Mouse (Mus musculus) gastrocnemius, adult 18-20 months (tissue): ENCODE measurements around the gene Olfr742. TPM values are rescaled to one million over a fixed set of nuclear protein-coding genes. Genes with fewer than 3 reads are reported as not detected.

Source experiments
- DNase-seq: peaks from one replicate; pipeline ENCODE4 v3.0.0; 2021; ENCODE audit warnings: low spot score
- long read RNA-seq, 2 experiments: library from polyadenylated mRNA; stranded (forward); transcript quantifications; one replicate each; pipeline ENCODE4 v2.0.0; 2021
- total RNA-seq, 2 experiments: library from RNA; stranded (reverse); gene quantifications; 2 replicates each; pipeline ENCODE4 v1.2.3; 2021

Olfr742 gene
- not detected for total RNA-seq
- long read RNA-seq, experiment 1 = 0 reads
- long read RNA-seq, experiment 2 = 0 reads

GRCm38 (mm10) chr14:50503300-50503699 is at the start of gene Olfr742:
Olfr742 (plus strand) TSS chr14:50503600.
- no peak for DNase-seq

GRCm38 (mm10) chr14:50472438-50472837 is 31.0 kb upstream of the Olfr742 start, which contains the start of gene Olfr741:
Olfr741 (plus strand) TSS chr14:50472738.
- no peak for DNase-seq

GRCm38 (mm10) chr14:50478406-50478805 is 25.0 kb upstream of the Olfr742 start:
- DNase-seq = no peak

- DNase-seq = no peak
These were observed 18.1 kb downstream of the Olfr742 start, which contains the start of gene Olfr743 for GRCm38 (mm10) chr14:50521539-50521938. Olfr743 (plus strand) TSS chr14:50521839.

GRCm38 (mm10) chr14:50552734-50553133 is 49.3 kb downstream of the Olfr742 start:
- no peak for DNase-seq

Other genes with a start within 250 kb of the Olfr742 start
- not detected for gene Olfr732, start 219.4 kb upstream of the Olfr742 start, total RNA-seq
- not detected for gene Olfr733, start 202.1 kb upstream of the Olfr742 start, total RNA-seq
- gene Olfr734, start 176.8 kb upstream of the Olfr742 start, total RNA-seq = not detected
- not detected for gene Olfr735, start 154.7 kb upstream of the Olfr742 start, total RNA-seq
- not detected for gene Tlr11, start 145.7 kb upstream of the Olfr742 start, total RNA-seq
- gene Olfr736, start 122.4 kb upstream of the Olfr742 start, total RNA-seq = not detected
- not detected for gene Olfr738, start 96.0 kb upstream of the Olfr742 start, total RNA-seq
- not detected for gene Olfr739, start 85.0 kb upstream of the Olfr742 start, total RNA-seq
- gene Olfr740, start 58.1 kb upstream of the Olfr742 start, total RNA-seq = not detected
- not detected for gene Olfr741, start 30.9 kb upstream of the Olfr742 start, total RNA-seq
- gene Olfr743, start 18.2 kb downstream of the Olfr742 start, total RNA-seq = not detected
- not detected for gene Olfr744, start 111.3 kb downstream of the Olfr742 start, total RNA-seq
- not detected for gene Olfr745, start 135.8 kb downstream of the Olfr742 start, total RNA-seq
- gene Olfr746, start 143.5 kb downstream of the Olfr742 start, total RNA-seq = not detected
- not detected for gene Olfr747, start 189.6 kb downstream of the Olfr742 start, total RNA-seq
- not detected for gene Olfr748, start 203.8 kb downstream of the Olfr742 start, total RNA-seq
- gene Olfr749, start 241.5 kb downstream of the Olfr742 start, total RNA-seq = not detected